Mouse (Mus musculus) midbrain, embryonic 14.5 days (tissue): ENCODE measurements around the gene Tmem123. TPM values are rescaled to one million over a fixed set of nuclear protein-coding genes. Genes with fewer than 3 reads are reported as not detected.
A peak's percentile ranks its signal among the peaks of the same experiment; 100 is the strongest.

Experiments used
- ATAC-seq: fragments of 200-750 bp; cut with Nextera tagmentation; 2 replicates; pipeline ENCODE4 v1.8.0; 2017; ENCODE audit warnings: moderate number of reproducible peaks, moderate library complexity; ENCODE audit not compliant: low FRiP score, low TSS enrichment
- DNase-seq: peaks from one replicate; pipeline ENCODE4 v3.0.0-alpha.2; 2015
- H3K27ac ChIP-seq: fragments of 300-500 bp; sonication (generic); replicated peaks from 2 replicates; pipeline ENCODE4 v1.5.1; 2014; ENCODE audit warnings: mild to moderate bottlenecking, low read depth, low read length, moderate library complexity
- H3K27me3 ChIP-seq: fragments of 300-500 bp; sonication (generic); 2 replicates; pipeline ENCODE4 v1.6.1; 2014; ENCODE audit warnings: low read length, control low read depth, mixed read lengths; ENCODE audit not compliant: control insufficient read depth, insufficient read depth
- H3K36me3 ChIP-seq: fragments of 300-500 bp; sonication (generic); 2 replicates; pipeline ENCODE4 v1.6.1; 2014; ENCODE audit warnings: low read length, control low read depth; ENCODE audit not compliant: control insufficient read depth, insufficient read depth
- H3K4me1 ChIP-seq: fragments of 300-500 bp; sonication (generic); 2 replicates; pipeline ENCODE4 v1.6.1; 2014; ENCODE audit warnings: mild to moderate bottlenecking, antibody characterized with exemption, low read length, control low read depth; ENCODE audit not compliant: control insufficient read depth, insufficient read depth
- H3K4me2 ChIP-seq: fragments of 300-500 bp; sonication (generic); 2 replicates; pipeline ENCODE4 v1.6.1; 2014; ENCODE audit warnings: mild to moderate bottlenecking, low read length, moderate library complexity
- H3K4me3 ChIP-seq: fragments of 300-500 bp; sonication (generic); replicated peaks from 2 replicates; pipeline ENCODE4 v1.5.1; 2014; ENCODE audit warnings: low read depth, low read length
- H3K9ac ChIP-seq: fragments of 300-500 bp; sonication (generic); replicated peaks from 2 replicates; pipeline ENCODE4 v1.6.1; 2014; ENCODE audit warnings: mild to moderate bottlenecking, low read length, moderate library complexity
- H3K9me3 ChIP-seq: fragments of 300-500 bp; sonication (generic); 2 replicates; pipeline ENCODE4 v1.6.1; 2016; ENCODE audit warnings: low read length, control low read depth, mixed read lengths; ENCODE audit not compliant: control insufficient read depth
- WGBS: fragments of 180-500 bp; shearing (Covaris S2); extraction: QIAGEN DNeasy Blood & Tissue Kit; methylation state at CpG from one replicate; pipeline ENCODE4 v1.1.7; 2014; 5-methylcytosine and 5-hydroxymethylcytosine counted together
- polyA plus RNA-seq: library from polyadenylated mRNA; unstranded; fragments of >200 nt; fragmentation: Nextera tagmentation; extraction: Ambion mirVana; gene quantifications from 2 replicates; pipeline ENCODE4 v1.2.1, GENCODE M21; 2014

Gene Tmem123
- polyA plus RNA-seq, 1 experiment from 2014 or later: 32.0 TPM

GRCm38 (mm10) chr9:7778771-7779170 is 14.9 kb downstream of the Tmem123 start:
- no peaks in the 10 kb centered on the region for H3K4me1 ChIP-seq
- H3K27ac ChIP-seq: no peak overlapping the region
- whole genome bisulfite sequencing: 87% methylated on average over 7 of the region's 7 CpGs
- H3K4me2 ChIP-seq: no peak overlapping the region
- H3K36me3 ChIP-seq: no peaks in the 10 kb centered on the region
- DNase-seq (no peak), ATAC-seq (no peak)
- H3K27me3 ChIP-seq: no peaks in the 10 kb centered on the region
- no peaks in the 10 kb centered on the region for H3K9me3 ChIP-seq
- no peak overlapping the region for H3K4me3 ChIP-seq
- no peak overlapping the region for H3K9ac ChIP-seq

DNA sequence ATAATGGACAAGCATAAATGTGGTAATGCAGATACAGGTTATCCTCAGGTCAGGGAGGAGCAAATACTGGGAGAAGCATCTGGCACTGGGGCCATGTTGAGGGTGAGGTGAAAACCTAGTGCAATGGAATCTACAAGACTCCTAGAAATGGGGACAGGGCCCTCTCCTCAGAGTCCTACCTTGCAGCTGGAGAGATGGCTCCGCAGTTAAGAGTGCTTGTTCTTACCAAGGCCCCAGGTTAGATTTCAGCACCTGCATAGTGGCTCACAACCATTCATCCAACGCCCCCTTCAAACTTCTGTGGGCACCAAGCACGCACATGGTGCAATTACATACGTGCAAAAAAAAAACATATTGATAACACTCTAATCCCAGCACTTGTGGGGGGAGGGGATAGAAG is 15.9 kb downstream of the Tmem123 start:
- Histone ChIP-seq H3K4me1 (no peaks in the 10 kb centered on the region), H3K9ac (no peak overlapping the region), H3K4me2 (no peak overlapping the region), H3K4me3 (no peak overlapping the region), H3K36me3 (no peaks in the 10 kb centered on the region), H3K27ac (no peak overlapping the region), H3K9me3 (no peaks in the 10 kb centered on the region), H3K27me3 (no peaks in the 10 kb centered on the region)
- no peak for DNase-seq
- 97% methylated on average over 4 of the region's 4 CpGs for WGBS
- no peak for ATAC-seq

DNA sequence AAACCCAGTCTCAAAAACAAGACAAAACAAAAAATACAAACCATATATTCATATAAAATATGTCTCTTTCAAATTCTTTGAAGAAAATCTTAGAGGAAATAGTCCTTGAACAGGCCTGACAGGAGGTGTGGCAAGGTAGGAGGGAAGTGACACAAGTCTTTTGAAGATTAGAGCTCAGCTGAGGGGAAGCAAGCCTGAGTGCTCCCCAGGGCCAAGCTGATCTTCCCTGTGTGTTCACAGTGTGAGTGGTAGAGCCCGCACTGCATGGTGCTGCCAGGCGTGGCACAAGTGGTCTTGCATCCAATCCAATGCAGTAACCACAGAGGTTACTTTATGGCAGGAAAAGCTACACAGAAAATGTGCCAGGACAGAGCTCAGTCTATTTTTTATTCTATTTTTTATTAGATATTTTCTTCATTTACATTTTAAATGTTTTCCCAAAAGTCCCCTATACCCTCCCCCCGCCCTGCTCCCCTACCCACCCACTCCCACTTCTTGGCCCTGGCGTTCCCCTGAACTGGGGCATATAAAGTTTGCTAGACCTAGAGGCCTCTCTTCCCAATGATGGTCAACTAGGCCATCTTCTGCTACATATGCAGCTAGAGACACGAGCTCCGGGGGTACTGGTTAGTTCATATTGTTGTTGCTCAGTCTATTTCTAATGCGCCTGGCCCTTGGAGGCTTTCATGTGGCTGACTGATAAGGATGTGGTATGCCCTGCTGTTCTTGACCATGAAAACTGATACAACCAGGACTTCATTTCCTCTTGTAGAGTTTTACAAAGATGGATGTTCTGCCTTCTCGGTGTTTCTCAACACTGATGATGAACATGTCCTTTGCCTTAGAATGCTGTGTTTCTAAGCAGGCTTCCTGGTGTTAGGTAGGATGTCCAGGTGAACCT is 16.7 kb downstream of the Tmem123 start:
- H3K4me1 ChIP-seq: no peaks in the 10 kb centered on the region
- H3K36me3 ChIP-seq: no peaks in the 10 kb centered on the region
- ATAC-seq (no peak), DNase-seq (no peak)
- WGBS: 97% methylated on average over 8 of the region's 8 CpGs
- no peaks in the 10 kb centered on the region for H3K9me3 ChIP-seq
- no peaks in the 10 kb centered on the region for H3K27me3 ChIP-seq
- H3K27ac ChIP-seq: no peak overlapping the region
- no peak overlapping the region for H3K9ac ChIP-seq
- H3K4me2 ChIP-seq: no peak overlapping the region
- H3K4me3 ChIP-seq: no peak overlapping the region

- Histone ChIP-seq H3K4me2 (no peak overlapping the region), H3K9ac (no peak overlapping the region), H3K4me1 (no peaks in the 10 kb centered on the region), H3K27me3 (no peaks in the 10 kb centered on the region), H3K4me3 (no peak overlapping the region), H3K36me3 (no peaks in the 10 kb centered on the region), H3K27ac (peak overlapping the region; percentile 37), H3K9me3 (no peaks in the 10 kb centered on the region)
- 81% methylated on average over 15 of the region's 15 CpGs for WGBS
- DNase-seq (no peak), ATAC-seq (no peak; the same call in 1 of the 2 replicates)
Observed at GRCm38 (mm10) chr9:7783823-7784614, 20.2 kb downstream of the Tmem123 start.

DNA sequence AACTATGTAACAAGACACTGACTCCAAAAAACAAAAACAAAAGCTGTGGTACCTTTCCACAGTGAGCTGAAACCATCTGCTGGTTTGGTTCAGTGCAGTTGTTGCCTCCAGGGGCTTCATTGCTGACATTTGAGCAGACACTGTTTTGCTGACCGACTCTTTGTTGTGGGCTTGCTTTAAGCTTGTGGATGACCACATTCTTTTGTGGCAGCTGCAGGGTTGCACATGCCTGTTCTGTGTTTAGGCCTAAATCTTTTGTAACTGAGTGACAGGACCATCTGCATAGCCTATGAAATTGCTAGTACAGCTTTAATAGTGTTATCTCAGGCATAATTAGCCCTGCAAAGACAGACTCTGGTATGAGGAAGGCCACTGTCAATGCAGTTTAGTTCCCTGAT is 20.8 kb downstream of the Tmem123 start:
- H3K9ac ChIP-seq: no peak overlapping the region
- 23% methylated on average over 1 of the region's 1 CpGs for WGBS
- no peak overlapping the region for H3K4me3 ChIP-seq
- peak; percentile 12 for DNase-seq
- peak overlapping the region; percentile 37 for H3K27ac ChIP-seq
- H3K27me3 ChIP-seq: no peaks in the 10 kb centered on the region
- peak; percentile 11; the same call in 1 of the 2 replicates for ATAC-seq
- H3K9me3 ChIP-seq: no peaks in the 10 kb centered on the region
- no peaks in the 10 kb centered on the region for H3K36me3 ChIP-seq
- no peaks in the 10 kb centered on the region for H3K4me1 ChIP-seq
- no peak overlapping the region for H3K4me2 ChIP-seq

GRCm38 (mm10) chr9:7785396-7785795 is 21.6 kb downstream of the Tmem123 start:
- 93% methylated on average over 3 of the region's 3 CpGs for whole genome bisulfite sequencing
- Histone ChIP-seq H3K4me1 (no peaks in the 10 kb centered on the region), H3K9me3 (no peaks in the 10 kb centered on the region), H3K4me2 (no peak overlapping the region), H3K27ac (no peak overlapping the region), H3K9ac (no peak overlapping the region), H3K4me3 (no peak overlapping the region), H3K27me3 (no peaks in the 10 kb centered on the region), H3K36me3 (peaks cover under 1% of the 10 kb centered on the region; the same call in 1 of the 2 replicates)
- ATAC-seq (no peak), DNase-seq (no peak)

- ATAC-seq (no peak), DNase-seq (no peak)
- peaks cover 7% of the 10 kb centered on the region; the same call in 1 of the 2 replicates for H3K36me3 ChIP-seq
- H3K4me1 ChIP-seq: no peaks in the 10 kb centered on the region
- H3K27ac ChIP-seq: no peak overlapping the region
- 86% methylated on average over 7 of the region's 7 CpGs for WGBS
- no peak overlapping the region for H3K9ac ChIP-seq
- H3K4me3 ChIP-seq: no peak overlapping the region
- no peaks in the 10 kb centered on the region for H3K27me3 ChIP-seq
- no peaks in the 10 kb centered on the region for H3K9me3 ChIP-seq
- no peak overlapping the region for H3K4me2 ChIP-seq
Observed at GRCm38 (mm10) chr9:7786086-7786485, 22.2 kb downstream of the Tmem123 start.

- Histone ChIP-seq H3K27ac (no peak overlapping the region), H3K27me3 (no peaks in the 10 kb centered on the region), H3K4me2 (no peak overlapping the region), H3K9me3 (no peaks in the 10 kb centered on the region), H3K9ac (no peak overlapping the region), H3K36me3 (peaks cover 16% of the 10 kb centered on the region; the same call in 1 of the 2 replicates), H3K4me1 (no peaks in the 10 kb centered on the region), H3K4me3 (no peak overlapping the region)
- DNase-seq (no peak), ATAC-seq (no peak)
- 90% methylated on average over 6 of the region's 6 CpGs for WGBS
Observed at GRCm38 (mm10) chr9:7788411-7788810, 24.6 kb downstream of the Tmem123 start.
